Comparison of ENCODE assay signal across 8 mouse cellular contexts in genomic region chr13:64312916-64313289, GRCm38 (mm10). TPM values are rescaled to one million over a fixed set of nuclear protein-coding genes. Genes with fewer than 3 reads are reported as not detected.
DNase-seq lines count a peak whose midpoint lies in the region; ATAC-seq and TF ChIP-seq lines count a peak whose summit lies in the region.

No protein-coding gene starts in this region.

- H3K4me3 ChIP-seq in heart, postnatal 0 days (ENCODE audit: low read depth, low read length), result peak overlapping the region; percentile 75
- peak overlapping the region; percentile 54 for H3K4me3 ChIP-seq in bone marrow, adult 2 months (replicated peaks; ENCODE audit: control insufficient read depth, low read depth, low read length)
- H3K4me3 ChIP-seq in hindbrain, embryonic 16.5 days (ENCODE audit: low read length), result peak overlapping the region; percentile 78
- H3K4me3 ChIP-seq in midbrain, embryonic 13.5 days (replicated peaks), result peak overlapping the region; percentile 65

- 0 out of 2 replicates have a peak overlapping the region, but pooled peaks have one; percentile 10 for H3K9ac ChIP-seq in heart, postnatal 0 days (replicated peaks; ENCODE audit: low read depth, low read length)
- peak overlapping the region; percentile 76 for H3K9ac ChIP-seq in hindbrain, embryonic 16.5 days (ENCODE audit: low read depth, low read length)
- peak overlapping the region; percentile 67 for H3K9ac ChIP-seq in midbrain, embryonic 13.5 days (replicated peaks)

- peaks cover 8% of the 10 kb centered on the region for H3K36me3 ChIP-seq in heart, postnatal 0 days (replicated peaks; ENCODE audit: control insufficient read depth, insufficient read depth, low read length)
- no peaks in the 10 kb centered on the region for H3K36me3 ChIP-seq in hindbrain, embryonic 16.5 days (ENCODE audit: control insufficient read depth, insufficient read depth, low read length)
- no peaks in the 10 kb centered on the region for H3K36me3 ChIP-seq in midbrain, embryonic 13.5 days

- intact Hi-C loops in gastrocnemius, postnatal 36 days (cut with DNase I), result no loop called here

- no peak for TF ChIP-seq EP300 in heart, postnatal 0 days (IDR thresholded peaks at IDR 0.05; ENCODE audit: low read depth)

- no peaks in the 10 kb centered on the region for H3K27me3 ChIP-seq in heart, postnatal 0 days (ENCODE audit: control insufficient read depth, insufficient read depth, low read length)
- no peaks in the 10 kb centered on the region for H3K27me3 ChIP-seq in hindbrain, embryonic 16.5 days (replicated peaks; ENCODE audit: control insufficient read depth, insufficient read depth, low read length)
- H3K27me3 ChIP-seq in midbrain, embryonic 13.5 days, result no peaks in the 10 kb centered on the region

- peak overlapping the region; percentile 73 for H3K27ac ChIP-seq in heart, postnatal 0 days (ENCODE audit: low read depth)
- H3K27ac ChIP-seq in bone marrow, adult 2 months (ENCODE audit: control insufficient read depth, insufficient read depth, low read depth, low read length, poor library complexity), result no peak overlapping the region
- H3K27ac ChIP-seq in hindbrain, embryonic 16.5 days (ENCODE audit: low read depth, low read length), result no peak overlapping the region; the same call in 1 of the 2 replicates
- no peak overlapping the region; the same call in none of the 2 replicates for H3K27ac ChIP-seq in midbrain, embryonic 13.5 days

- peak overlapping the region; percentile 64 for H3K4me2 ChIP-seq in heart, postnatal 0 days (ENCODE audit: low read depth, low read length)
- peak overlapping the region; percentile 71 for H3K4me2 ChIP-seq in hindbrain, embryonic 16.5 days (ENCODE audit: low read length)
- peak overlapping the region; percentile 64 for H3K4me2 ChIP-seq in midbrain, embryonic 13.5 days (replicated peaks)

- no peak for TF ChIP-seq POLR2A in bone marrow, adult 2 months (IDR thresholded peaks at IDR 0.05; ENCODE audit: borderline replicate concordance, control insufficient read depth, low read depth, low read length)

- TF ChIP-seq CTCF in heart, postnatal 0 days (IDR thresholded peaks at IDR 0.05; ENCODE audit: low read depth), result no peak
- TF ChIP-seq CTCF in bone marrow, adult 2 months (IDR thresholded peaks at IDR 0.05; ENCODE audit: control insufficient read depth, insufficient read depth, low read length), result no peak

- H3K9me3 ChIP-seq in heart, postnatal 0 days (replicated peaks; ENCODE audit: control insufficient read depth, low read length), result no peaks in the 10 kb centered on the region
- no peaks in the 10 kb centered on the region for H3K9me3 ChIP-seq in hindbrain, embryonic 16.5 days (ENCODE audit: control insufficient read depth, low read length)
- H3K9me3 ChIP-seq in midbrain, embryonic 13.5 days, result no peaks in the 10 kb centered on the region

- H3K4me1 ChIP-seq in heart, postnatal 0 days (ENCODE audit: control insufficient read depth, insufficient read depth), result peaks cover 21% of the 10 kb centered on the region
- H3K4me1 ChIP-seq in bone marrow, adult 2 months (ENCODE audit: control insufficient read depth, insufficient read depth, low read length), result peaks cover 3% of the 10 kb centered on the region
- peaks cover 7% of the 10 kb centered on the region for H3K4me1 ChIP-seq in hindbrain, embryonic 16.5 days (ENCODE audit: control insufficient read depth, insufficient read depth, low read depth, low read length)
- peaks cover 10% of the 10 kb centered on the region for H3K4me1 ChIP-seq in midbrain, embryonic 13.5 days (replicated peaks)

- no peak for DNase-seq in heart, postnatal 0 days (ENCODE audit: low spot score)
- DNase-seq in heart, adult 9 months (ENCODE audit: low spot score in 2 of 2), result no peak
- no peak for DNase-seq in gastrocnemius, adult 8-10 months (ENCODE audit: low spot score in 2 of 2)
- DNase-seq in natural killer cell, adult 2 months (ENCODE audit: low spot score in 2 of 2), result no peak
- DNase-seq in gastrocnemius, postnatal 36 days, result no peak

- 0 out of 2 replicates have a peak, but pooled peaks have one; percentile 2 for ATAC-seq in heart, postnatal 0 days (ENCODE audit: insufficient read depth, low read depth)
- ATAC-seq in hindbrain, embryonic 16.5 days, result peak; percentile 57; the same call in 1 of the 2 replicates
- ATAC-seq in midbrain, embryonic 13.5 days, result peak; percentile 72; the same call in 1 of the 2 replicates

- 6% methylated on average over 2 of the region's 2 CpGs for WGBS in heart, postnatal 0 days
- WGBS in bone marrow, adult 2 months, result 0% methylated on average over 2 of the region's 2 CpGs
- 0% methylated on average over 2 of the region's 2 CpGs for WGBS in hindbrain, embryonic 16.5 days
- 0% methylated on average over 2 of the region's 2 CpGs for WGBS in midbrain, embryonic 13.5 days

RNA-seq across cellular contexts. Expression of gene Aaed1, which starts 0.4 kb away (rescaled TPM):
- total RNA-seq in heart, postnatal 0 days (2014; rRNA removed; ENCODE audit: low replicate concordance), result 68.1 and 76.6 TPM in 2 replicates
- 67.0 and 71.4 TPM in 2 replicates for polyA plus RNA-seq in heart, postnatal 0 days (2015; fragmentation: Nextera tagmentation; extraction: Ambion mirVana)
- polyA plus RNA-seq in bone marrow, adult 2 months (2011; ENCODE audit: insufficient read depth, insufficient read length, low replicate concordance, missing spikeins), result 6.7 and 11.1 TPM in 2 replicates
- 12.5 and 15.3 TPM in 2 replicates for polyA plus RNA-seq in hindbrain, embryonic 16.5 days (2015; fragmentation: Nextera tagmentation; extraction: Ambion mirVana)
- 12.9 and 13.6 TPM in 2 replicates for polyA plus RNA-seq in midbrain, embryonic 13.5 days (2015; fragmentation: Nextera tagmentation; extraction: Ambion mirVana)
- total RNA-seq in gastrocnemius, adult 8-10 months (2022), result 10 to 100 TPM; 49.4 to 59.4 (median 50.8) TPM
- 10 to 100 TPM; 34.5 to 42.6 TPM for total RNA-seq in gastrocnemius, postnatal 36 days (2021)

RNA-seq across cellular contexts. Expression of gene Cdc14b, which starts 37.8 kb away (rescaled TPM):
- total RNA-seq in heart, postnatal 0 days (2014; rRNA removed; ENCODE audit: low replicate concordance), result 5.6 and 12.3 TPM in 2 replicates
- 7.6 and 11.6 TPM in 2 replicates for polyA plus RNA-seq in heart, postnatal 0 days (2015; fragmentation: Nextera tagmentation; extraction: Ambion mirVana)
- 0.42 and 1.7 TPM in 2 replicates for polyA plus RNA-seq in bone marrow, adult 2 months (2011; ENCODE audit: insufficient read depth, insufficient read length, low replicate concordance, missing spikeins)
- polyA plus RNA-seq in hindbrain, embryonic 16.5 days (2015; fragmentation: Nextera tagmentation; extraction: Ambion mirVana), result 2.8 and 3.4 TPM in 2 replicates
- 3.6 and 4.1 TPM in 2 replicates for polyA plus RNA-seq in midbrain, embryonic 13.5 days (2015; fragmentation: Nextera tagmentation; extraction: Ambion mirVana)
- total RNA-seq in gastrocnemius, adult 8-10 months (2022), result 1 to 10 TPM; 6.7 to 9.1 (median 7.8) TPM
- 1 to 10 TPM; 4.1 to 5.2 TPM for total RNA-seq in gastrocnemius, postnatal 36 days (2021)

RNA-seq across cellular contexts. Expression of gene Ctsl, which starts 57.8 kb away (rescaled TPM):
- 125 and 153 TPM in 2 replicates for total RNA-seq in heart, postnatal 0 days (2014; rRNA removed; ENCODE audit: low replicate concordance)
- polyA plus RNA-seq in heart, postnatal 0 days (2015; fragmentation: Nextera tagmentation; extraction: Ambion mirVana), result 227 and 232 TPM in 2 replicates
- 30.2 and 98.7 TPM in 2 replicates for polyA plus RNA-seq in bone marrow, adult 2 months (2011; ENCODE audit: insufficient read depth, insufficient read length, low replicate concordance, missing spikeins)
- polyA plus RNA-seq in hindbrain, embryonic 16.5 days (2015; fragmentation: Nextera tagmentation; extraction: Ambion mirVana), result 185 and 197 TPM in 2 replicates
- polyA plus RNA-seq in midbrain, embryonic 13.5 days (2015; fragmentation: Nextera tagmentation; extraction: Ambion mirVana), result 104 TPM in 2 replicates
- 100 to 1,000 TPM; 113 to 163 (median 129) TPM for total RNA-seq in gastrocnemius, adult 8-10 months (2022)
- total RNA-seq in gastrocnemius, postnatal 36 days (2021), result 100 to 1,000 TPM in 1 of 2 experiments, 10 to 100 TPM in 1; 97.8 to 136 TPM

Comparison
In these comparisons a context has a peak if more than half of its experiments do, and no peak if none do; other contexts are left out.
1. ATAC-seq: peak in every context shown above with its lines; median percentile 72 in midbrain, embryonic 13.5 days; 57 in hindbrain, embryonic 16.5 days; 2 in heart, postnatal 0 days.
2. H3K9ac ChIP-seq: peak in every context shown above with its lines; median percentile 76 in hindbrain, embryonic 16.5 days; 67 in midbrain, embryonic 13.5 days; 10 in heart, postnatal 0 days.